Mouse (Mus musculus) olfactory bulb, adult 2 months (tissue): ENCODE measurements around the gene Src. TPM values are rescaled to one million over a fixed set of nuclear protein-coding genes. Genes with fewer than 3 reads are reported as not detected.

Experiments used
- H3K27ac ChIP-seq: fragments of 200-500 bp; 2 replicates; pipeline ENCODE4 v1.5.1; 2012; ENCODE audit warnings: low read depth, low read length; ENCODE audit not compliant: insufficient read depth
- H3K4me1 ChIP-seq: fragments of 200-500 bp; 2 replicates; pipeline ENCODE4 v1.6.1; 2012; ENCODE audit warnings: low read length; ENCODE audit not compliant: control insufficient read depth, insufficient read depth
- H3K4me3 ChIP-seq: fragments of 200-500 bp; 2 replicates; pipeline ENCODE4 v1.5.1; 2012; ENCODE audit warnings: mild to moderate bottlenecking, low read depth, low read length, moderate library complexity; ENCODE audit not compliant: insufficient read depth
- CTCF ChIP-seq: fragments of 200-500 bp; IDR thresholded peaks from 2 replicates; pipeline ENCODE4 v1.5.1; 2012; ENCODE audit warnings: low read depth, mild to moderate bottlenecking, low read length, moderate library complexity; ENCODE audit not compliant: insufficient read depth
- POLR2A ChIP-seq: fragments of 200-500 bp; IDR thresholded peaks from 2 replicates; pipeline ENCODE4 v1.6.1; 2012; ENCODE audit warnings: mild to moderate bottlenecking, low read depth, low read length, moderate library complexity; ENCODE audit not compliant: insufficient read depth
- WGBS: fragments of 180-500 bp; shearing (Covaris S2); methylation state at CpG from one replicate; pipeline ENCODE4 v1.1.7; 2018; 5-methylcytosine and 5-hydroxymethylcytosine counted together
- polyA plus RNA-seq: library from polyadenylated mRNA; stranded (reverse); fragments of >200 nt; gene quantifications from 2 replicates; pipeline ENCODE4 v1.2.4, GENCODE M21; 2012; ENCODE audit warnings: low replicate concordance; ENCODE audit not compliant: missing spikeins, insufficient read depth, insufficient read length

Src gene
- polyA plus RNA-seq, 1 experiment = not detected

DNA sequence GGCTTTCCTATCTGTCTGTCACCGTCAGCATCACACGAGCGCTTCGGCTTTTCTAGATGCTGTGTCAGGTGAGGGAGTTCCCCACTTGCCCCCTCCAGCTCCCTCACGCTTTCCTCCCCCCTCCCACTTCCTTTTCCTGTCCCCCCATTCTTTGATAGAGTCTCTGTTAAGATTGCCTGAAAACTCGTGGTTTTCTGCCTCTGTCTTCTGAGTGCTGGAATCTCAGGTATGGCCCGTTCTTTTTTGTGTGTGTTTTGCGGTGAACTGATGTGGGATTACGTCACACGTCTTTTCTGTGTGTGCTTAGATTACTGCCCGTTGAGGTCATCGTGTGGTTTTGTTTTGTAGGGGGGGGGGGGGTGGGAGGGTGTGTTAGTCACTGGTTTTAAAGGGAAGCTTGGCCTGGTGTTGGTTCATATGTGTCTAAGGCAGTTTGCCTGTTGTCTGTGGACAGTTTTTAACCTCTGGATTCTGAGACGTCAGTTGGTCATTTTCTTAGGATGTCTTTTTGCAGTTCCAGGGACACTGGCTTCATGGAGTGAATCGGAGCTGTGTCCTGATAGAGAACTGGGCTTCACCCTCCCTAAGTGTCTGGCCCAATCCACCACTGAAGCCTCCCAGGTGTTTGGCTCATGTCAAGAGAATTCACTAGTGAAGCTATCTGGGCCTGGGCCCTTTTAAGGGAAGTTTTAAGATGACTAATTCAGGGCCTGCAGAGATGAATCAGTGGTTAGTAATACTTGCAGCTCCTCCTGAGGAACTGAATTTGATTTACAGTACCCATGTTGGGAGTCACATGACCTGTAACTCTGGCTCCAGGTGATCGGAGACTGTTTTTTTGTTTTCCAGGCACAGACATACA, 29.3 kb downstream of the Src start:
- H3K4me3 ChIP-seq = no peak overlapping the region
- 81% methylated on average over 15 of the region's 15 CpGs for WGBS
- peaks cover 11% of the 10 kb centered on the region for H3K4me1 ChIP-seq
- TF ChIP-seq CTCF = no peak
- TF ChIP-seq POLR2A = no peak
- no peak overlapping the region for H3K27ac ChIP-seq

- H3K27ac ChIP-seq = no peak overlapping the region
- WGBS = 74% methylated on average over 7 of the region's 7 CpGs
Observed at GRCm38 (mm10) chr2:157448356-157448755, 30.1 kb downstream of the Src start.

GRCm38 (mm10) chr2:157450905-157451304, 32.7 kb downstream of the Src start:
- Histone ChIP-seq H3K4me1 (peaks cover 11% of the 10 kb centered on the region), H3K27ac (no peak overlapping the region), H3K4me3 (no peak overlapping the region)
- WGBS = 71% methylated on average over 3 of the region's 3 CpGs
- TF ChIP-seq CTCF = no peak

More at GRCm38 (mm10) chr2:157448356-157448755, 30.1 kb downstream of the Src start:
- no peak for TF ChIP-seq POLR2A
- TF ChIP-seq CTCF = no peak
- Histone ChIP-seq H3K4me3 (no peak overlapping the region), H3K4me1 (peaks cover 11% of the 10 kb centered on the region)

DNA sequence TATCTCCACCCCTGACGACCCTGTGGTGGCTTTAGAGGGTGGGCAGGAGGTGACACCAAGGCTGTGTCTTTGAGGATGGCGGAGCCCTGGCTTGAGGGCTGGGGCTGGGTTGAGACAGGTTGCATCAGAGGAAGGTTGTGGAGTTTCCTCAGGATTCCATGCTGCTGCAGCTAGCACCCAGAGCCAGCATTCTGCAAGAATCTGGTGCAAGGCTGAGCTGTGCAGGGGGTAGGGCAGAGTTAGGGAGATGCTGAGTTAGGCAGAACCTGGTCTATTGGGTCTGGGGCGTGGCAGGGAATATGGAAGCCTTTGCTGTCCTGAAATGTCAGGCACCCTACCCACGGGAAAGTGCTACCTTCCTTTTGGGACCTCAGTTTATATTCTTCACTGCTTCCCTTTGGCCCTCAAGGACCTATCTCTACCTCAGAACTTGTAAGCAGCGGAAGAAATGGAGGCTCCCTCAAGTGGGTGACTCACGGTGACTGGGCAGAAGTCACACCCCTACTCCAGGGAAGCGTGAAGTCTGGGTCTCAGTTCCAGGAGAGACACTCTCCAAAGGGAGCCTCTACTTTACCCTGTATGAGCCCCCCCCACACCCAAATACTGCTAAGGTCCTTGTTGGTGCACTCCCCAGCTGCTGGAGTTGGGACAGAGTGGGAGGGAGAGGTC, 33.3 kb downstream of the Src start:
- WGBS = 76% methylated on average over 7 of the region's 7 CpGs
- H3K4me1 ChIP-seq = peaks cover 11% of the 10 kb centered on the region
- no peak overlapping the region for H3K27ac ChIP-seq
- H3K4me3 ChIP-seq = no peak overlapping the region
- TF ChIP-seq POLR2A = no peak
- TF ChIP-seq CTCF = no peak

- WGBS = 5% methylated on average over 56 of the region's 56 CpGs
- Histone ChIP-seq H3K4me1 (peaks cover 24% of the 10 kb centered on the region), H3K4me3 (peak overlapping the region; percentile 32), H3K27ac (peak overlapping the region; percentile 34; the same call in 1 of the 2 replicates)
- TF ChIP-seq CTCF (peak; percentile 97), POLR2A (no peak)
Observed at GRCm38 (mm10) chr2:157457100-157457806, 39.0 kb downstream of the Src start.

DNA sequence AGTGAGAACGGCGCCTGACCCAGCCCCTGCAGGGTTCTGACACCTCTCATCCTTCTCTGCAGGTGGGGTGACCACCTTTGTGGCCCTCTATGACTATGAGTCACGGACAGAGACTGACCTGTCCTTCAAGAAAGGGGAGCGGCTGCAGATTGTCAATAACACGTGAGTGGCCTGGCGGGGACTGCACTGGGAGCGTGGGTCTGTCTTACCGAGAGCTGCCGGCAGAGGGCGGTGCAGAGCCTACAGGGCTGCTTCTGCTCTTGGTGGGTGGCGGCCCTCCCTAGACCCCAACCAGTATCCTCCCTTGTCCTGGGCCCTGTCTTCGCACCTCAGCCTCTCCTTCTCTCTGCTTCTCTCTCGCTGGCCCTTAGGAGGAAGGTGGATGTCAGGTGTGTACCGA, 40.2 kb downstream of the Src start:
- Histone ChIP-seq H3K4me3 (no peak overlapping the region), H3K4me1 (peaks cover 36% of the 10 kb centered on the region), H3K27ac (no peak overlapping the region)
- TF ChIP-seq CTCF (peak; percentile 88), POLR2A (no peak)
- WGBS = 37% methylated on average over 14 of the region's 14 CpGs

DNA sequence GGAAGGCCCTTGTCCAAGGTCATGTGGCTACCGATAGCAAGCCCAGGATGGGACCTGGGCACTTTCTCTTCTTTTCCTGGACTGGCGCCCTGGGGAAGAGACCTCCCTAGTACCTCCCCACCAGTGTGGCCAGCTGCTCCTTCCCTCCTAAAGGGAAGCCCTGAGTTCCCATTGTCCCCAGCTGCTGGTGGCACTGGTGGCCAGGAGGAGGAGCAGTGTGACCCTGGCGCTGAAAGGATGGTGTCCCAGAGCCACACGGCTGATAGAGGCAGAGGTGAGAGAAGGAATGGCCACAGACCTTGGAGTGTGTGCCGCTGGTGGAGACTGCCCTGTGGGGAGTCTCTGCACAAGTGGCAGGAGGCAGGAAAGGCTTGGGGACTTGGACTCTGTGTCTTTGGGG, 41.5 kb downstream of the Src start:
- Histone ChIP-seq H3K27ac (no peak overlapping the region), H3K4me1 (peaks cover 48% of the 10 kb centered on the region), H3K4me3 (no peak overlapping the region)
- 67% methylated on average over 5 of the region's 5 CpGs for WGBS
- TF ChIP-seq CTCF (no peak), POLR2A (no peak)

- Histone ChIP-seq H3K4me1 (peaks cover 54% of the 10 kb centered on the region), H3K4me3 (no peak overlapping the region), H3K27ac (peak overlapping the region; percentile 57)
- TF ChIP-seq POLR2A (no peak), CTCF (no peak)
- WGBS = 48% methylated on average over 20 of the region's 20 CpGs
Observed at GRCm38 (mm10) chr2:157462776-157463710, 44.8 kb downstream of the Src start.
